Mouse (Mus musculus) ES-Bruce4 (cell line): Measurements from ENCODE around the gene Ppp2r5c. TPM values are rescaled to one million over a fixed set of nuclear protein-coding genes. Genes with fewer than 3 reads are reported as not detected.
A peak's percentile ranks its signal among the peaks of the same experiment; 100 is the strongest.

Source experiments
- H3K27ac ChIP-seq: 2 replicates; pipeline ENCODE4 v1.5.1; 2012; ENCODE audit warnings: low read length, inconsistent platforms; ENCODE audit not compliant: insufficient read depth
- H3K27me3 ChIP-seq: 2 replicates; pipeline ENCODE4 v1.6.1; 2012; ENCODE audit warnings: mild to moderate bottlenecking, low read length, inconsistent platforms; ENCODE audit not compliant: control insufficient read depth, poor library complexity, insufficient read depth, severe bottlenecking
- H3K36me3 ChIP-seq: 2 replicates; pipeline ENCODE4 v1.6.1; 2012; ENCODE audit warnings: inconsistent platforms, mild to moderate bottlenecking, low read length, moderate library complexity; ENCODE audit not compliant: control insufficient read depth, poor library complexity, insufficient read depth, severe bottlenecking
- H3K4me1 ChIP-seq: one replicate; pipeline ENCODE4 v1.8.1; 2011; ENCODE audit warnings: low read length; ENCODE audit not compliant: control insufficient read depth, insufficient read depth
- H3K4me3 ChIP-seq: 2 replicates; pipeline ENCODE4 v1.5.1; 2011; ENCODE audit warnings: low read depth, mild to moderate bottlenecking, low read length
- H3K9ac ChIP-seq: 2 replicates; pipeline ENCODE4 v1.6.1; 2012; ENCODE audit warnings: low read depth, mild to moderate bottlenecking, inconsistent platforms; ENCODE audit not compliant: poor library complexity, severe bottlenecking
- H3K9me3 ChIP-seq: replicated peaks from 2 replicates; pipeline ENCODE4 v1.6.1; 2012; ENCODE audit warnings: mild to moderate bottlenecking, low read length, inconsistent platforms; ENCODE audit not compliant: control insufficient read depth, poor library complexity, insufficient read depth, severe bottlenecking
- CTCF ChIP-seq: IDR thresholded peaks from one replicate; pipeline ENCODE4 v1.8.1; 2011; ENCODE audit warnings: low read depth, low read length
- EP300 ChIP-seq: IDR thresholded peaks from 2 replicates; pipeline ENCODE4 v1.6.1; 2011; ENCODE audit warnings: low read depth, low read length; ENCODE audit not compliant: insufficient read depth
- POLR2A ChIP-seq: IDR thresholded peaks from one replicate; pipeline ENCODE4 v1.8.1; 2011; ENCODE audit warnings: low read length; ENCODE audit not compliant: insufficient read depth
- polyA plus RNA-seq: library from polyadenylated mRNA; stranded (reverse); fragments of >200 nt; gene quantifications from 2 replicates; pipeline ENCODE4 v1.2.4, GENCODE M21; 2011; ENCODE audit warnings: low read depth; ENCODE audit not compliant: missing spikeins, insufficient read depth, insufficient read length

Ppp2r5c gene
- polyA plus RNA-seq, 1 experiment: 223 TPM

- no peaks in the 10 kb centered on the region for H3K9me3 ChIP-seq
- H3K27ac ChIP-seq: peak overlapping the region; percentile 95
- peak overlapping the region; percentile 63 for H3K4me3 ChIP-seq
- peak overlapping the region; percentile 45 for H3K9ac ChIP-seq
- peaks cover 7% of the 10 kb centered on the region for H3K4me1 ChIP-seq
- no peaks in the 10 kb centered on the region for H3K27me3 ChIP-seq
- TF ChIP-seq CTCF: no peak
- TF ChIP-seq POLR2A: peak; percentile 22
- no peaks in the 10 kb centered on the region for H3K36me3 ChIP-seq
Measured at GRCm38 (mm10) chr12:110417023-110417986, 29.6 kb upstream of the Ppp2r5c start.

DNA sequence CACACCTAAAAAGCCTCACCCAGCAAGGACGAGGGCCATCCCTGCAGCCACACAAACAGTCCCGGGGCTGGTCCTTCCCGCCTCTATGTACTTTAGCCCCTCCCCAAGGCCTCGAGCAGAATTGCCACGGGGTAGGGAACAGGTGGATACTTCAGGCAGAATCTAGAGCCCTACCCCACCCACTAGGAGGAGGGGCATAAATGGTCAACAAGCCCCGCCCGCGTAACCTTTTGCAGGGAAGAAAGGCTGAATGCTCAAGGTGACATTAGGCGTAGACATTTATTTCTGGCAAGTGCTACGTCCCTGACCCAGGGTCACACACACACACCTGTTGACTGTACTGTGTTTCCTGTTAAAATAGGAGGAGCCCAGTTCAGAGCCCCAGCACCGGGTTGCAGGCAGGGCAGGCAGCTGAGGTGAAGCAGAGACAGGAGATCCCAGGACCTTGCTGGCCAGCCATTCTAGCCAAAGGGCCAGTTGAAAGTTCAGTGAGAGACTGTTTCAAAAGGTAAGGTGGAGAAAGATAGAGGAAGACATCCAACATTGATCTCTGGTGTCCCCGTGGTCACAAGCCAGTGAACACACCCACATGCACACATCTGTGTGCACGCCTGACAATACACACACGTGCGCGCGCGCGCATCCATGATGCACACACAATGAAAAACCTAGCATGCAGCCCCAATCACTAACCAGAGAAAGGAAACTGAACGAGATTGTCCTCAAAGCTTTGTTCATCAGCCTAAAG is 28.8 kb upstream of the Ppp2r5c start:
- Histone ChIP-seq H3K9me3 (no peaks in the 10 kb centered on the region), H3K27ac (peak overlapping the region; percentile 95), H3K36me3 (no peaks in the 10 kb centered on the region), H3K4me3 (peak overlapping the region; percentile 63), H3K9ac (no peak overlapping the region), H3K4me1 (peaks cover 7% of the 10 kb centered on the region), H3K27me3 (no peaks in the 10 kb centered on the region)
- TF ChIP-seq EP300 (peak; percentile 97), POLR2A (peak; percentile 2), CTCF (no peak)

DNA sequence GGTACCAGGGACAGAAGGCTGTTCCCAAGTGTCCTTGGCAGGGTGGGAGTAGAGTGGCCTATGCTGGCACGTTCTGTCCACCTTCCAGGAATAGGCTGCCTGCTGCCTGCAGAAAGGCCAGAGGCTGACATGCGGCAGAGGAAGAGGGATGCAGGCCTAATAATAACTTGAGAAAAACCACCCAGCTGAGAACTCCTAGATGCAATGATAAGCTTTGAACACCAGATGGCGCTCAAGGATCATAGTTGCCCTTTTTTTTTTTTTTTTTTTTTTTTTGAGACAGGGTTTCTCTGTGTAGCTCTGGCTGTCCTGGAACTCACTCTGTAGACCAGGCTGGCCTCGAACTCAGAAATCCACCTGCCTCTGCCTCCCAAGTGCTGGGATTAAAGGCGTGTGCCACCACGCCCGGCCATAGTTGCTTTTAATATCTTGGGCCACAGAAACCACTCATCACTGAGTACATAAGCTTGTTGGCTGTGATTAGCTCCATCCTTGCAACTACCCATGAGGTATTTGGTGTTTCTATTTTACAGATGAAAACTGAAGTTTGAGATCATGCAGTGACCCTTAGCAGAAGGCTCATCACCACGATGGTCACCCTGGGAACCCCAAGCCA is 28.1 kb upstream of the Ppp2r5c start:
- H3K4me1 ChIP-seq: peaks cover 7% of the 10 kb centered on the region
- H3K9ac ChIP-seq: peak overlapping the region; percentile 32; the same call in 1 of the 2 replicates
- H3K9me3 ChIP-seq: no peaks in the 10 kb centered on the region
- no peaks in the 10 kb centered on the region for H3K36me3 ChIP-seq
- H3K27ac ChIP-seq: peak overlapping the region; percentile 83
- TF ChIP-seq POLR2A (no peak), EP300 (no peak), CTCF (no peak)
- H3K27me3 ChIP-seq: no peaks in the 10 kb centered on the region
- H3K4me3 ChIP-seq: peak overlapping the region; percentile 49

DNA sequence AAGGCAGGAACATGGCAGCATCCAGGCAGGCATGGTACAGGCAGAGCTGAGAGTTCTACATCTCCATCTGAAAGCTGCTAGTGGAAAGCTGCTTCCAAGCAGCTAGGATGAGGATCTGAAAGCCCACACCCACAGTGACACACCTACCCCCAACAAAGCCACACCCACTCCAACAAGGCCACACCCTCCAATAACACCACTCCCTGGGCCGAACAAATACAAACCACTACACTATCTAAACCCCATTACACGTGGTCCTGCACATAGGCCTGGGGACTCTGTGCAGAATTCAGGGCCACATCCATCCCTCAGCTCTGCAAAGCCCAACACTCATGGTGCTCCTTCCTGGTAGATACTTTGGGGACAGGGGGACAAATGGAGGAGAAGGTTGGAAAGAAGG is 27.0 kb upstream of the Ppp2r5c start:
- no peak overlapping the region; the same call in 1 of the 2 replicates for H3K9ac ChIP-seq
- TF ChIP-seq EP300 (0 out of 2 replicates have a peak, but pooled peaks have one; percentile 8), POLR2A (no peak)
- no peaks in the 10 kb centered on the region for H3K27me3 ChIP-seq
- H3K4me3 ChIP-seq: no peak overlapping the region
- H3K9me3 ChIP-seq: no peaks in the 10 kb centered on the region
- H3K4me1 ChIP-seq: peaks cover 7% of the 10 kb centered on the region
- peak overlapping the region; percentile 41; the same call in 1 of the 2 replicates for H3K27ac ChIP-seq
- H3K36me3 ChIP-seq: no peaks in the 10 kb centered on the region

- Histone ChIP-seq H3K9me3 (no peaks in the 10 kb centered on the region), H3K27ac (no peak overlapping the region), H3K36me3 (no peaks in the 10 kb centered on the region), H3K27me3 (no peaks in the 10 kb centered on the region), H3K4me3 (no peak overlapping the region), H3K9ac (no peak overlapping the region), H3K4me1 (peaks cover 7% of the 10 kb centered on the region)
- TF ChIP-seq POLR2A (no peak), CTCF (no peak), EP300 (no peak)
Measured at GRCm38 (mm10) chr12:110421361-110421760, 25.6 kb upstream of the Ppp2r5c start.

DNA sequence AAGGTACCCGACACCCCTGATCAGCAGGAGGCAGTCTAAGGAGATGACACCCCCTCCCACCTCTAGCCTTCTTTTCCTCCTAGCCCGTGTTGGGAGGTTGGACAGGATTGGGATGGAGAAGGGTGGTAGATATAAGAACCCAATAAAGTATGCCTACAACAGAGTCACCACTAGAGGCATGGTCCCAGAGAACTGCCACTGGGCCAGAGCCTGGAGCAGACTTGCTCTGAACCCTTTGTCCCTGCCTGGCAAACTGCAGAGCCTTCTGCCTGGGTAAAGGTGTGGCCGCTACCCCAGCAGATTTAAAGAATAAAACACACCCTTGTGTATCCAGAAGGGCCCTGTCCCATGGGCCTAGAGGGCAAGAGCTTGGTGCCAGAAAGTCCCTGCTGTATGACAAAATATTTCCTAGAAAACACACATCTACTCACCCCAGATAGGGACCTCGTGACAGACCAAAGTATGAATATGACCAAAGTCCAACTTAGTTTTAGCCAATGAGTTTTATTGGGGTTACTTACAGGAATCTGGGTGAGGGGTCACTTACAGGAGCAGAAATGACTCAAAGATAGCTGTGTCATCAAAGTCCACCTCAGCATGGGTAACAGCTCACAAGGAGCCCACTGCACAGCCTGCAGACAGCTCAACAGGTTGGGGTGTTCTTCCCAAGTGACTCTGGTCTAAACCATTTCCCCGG is 22.8 kb upstream of the Ppp2r5c start:
- H3K9ac ChIP-seq: no peak overlapping the region

More for the DNA sequence above, 22.8 kb upstream of the Ppp2r5c start:
- no peak for TF ChIP-seq POLR2A
- TF ChIP-seq EP300: no peak
- no peak for TF ChIP-seq CTCF
- H3K9me3 ChIP-seq: no peaks in the 10 kb centered on the region
- H3K36me3 ChIP-seq: no peaks in the 10 kb centered on the region
- H3K27ac ChIP-seq: no peak overlapping the region
- no peak overlapping the region for H3K4me3 ChIP-seq
- H3K27me3 ChIP-seq: no peaks in the 10 kb centered on the region
- H3K4me1 ChIP-seq: peaks cover 7% of the 10 kb centered on the region
